ENCODE assay signal across 9 mouse cellular contexts in genomic region chr17:47139730-47140231, GRCm38 (mm10).
DNase-seq lines count a peak whose midpoint lies in the region; ATAC-seq and TF ChIP-seq lines count a peak whose summit lies in the region.
"Had no signal": no experiment of that assay in that cellular context is flagged by ENCODE, and none has a peak within 500 bp of the region (broad histone marks: within the 10 kb centered on the region; RNA-seq: fewer than 3 reads in every experiment).

No protein-coding gene starts in this region.

- TF ChIP-seq CTCF in liver, adult 2 months (IDR thresholded peaks at IDR 0.05; ENCODE audit: low read depth, low read length): no peak

- peak overlapping the region; percentile 99 for H3K27ac ChIP-seq in embryonic facial prominence, embryonic 15.5 days (replicated peaks)
- peak overlapping the region; percentile 98 for H3K27ac ChIP-seq in heart, embryonic 12.5 days (ENCODE audit: poor library complexity, severe bottlenecking)
- peak overlapping the region; percentile 100 for H3K27ac ChIP-seq in kidney, embryonic 16.5 days (ENCODE audit: low read length)
- peak overlapping the region; percentile 43 for H3K27ac ChIP-seq in liver, adult 2 months (replicated peaks; ENCODE audit: insufficient read depth, low read depth, low read length)

- peaks cover 35% of the 10 kb centered on the region for H3K4me1 ChIP-seq in embryonic facial prominence, embryonic 15.5 days
- peaks cover 25% of the 10 kb centered on the region for H3K4me1 ChIP-seq in heart, embryonic 12.5 days (replicated peaks)
- peaks cover 41% of the 10 kb centered on the region for H3K4me1 ChIP-seq in kidney, embryonic 16.5 days (ENCODE audit: insufficient read depth, low read length)
- 0 out of 2 replicates have a peak, but pooled peaks cover 3% of the 10 kb centered on the region for H3K4me1 ChIP-seq in liver, adult 2 months (ENCODE audit: control insufficient read depth, insufficient read depth, low read length)

- peak overlapping the region; percentile 70 for H3K9ac ChIP-seq in embryonic facial prominence, embryonic 15.5 days
- H3K9ac ChIP-seq in heart, embryonic 12.5 days: peak overlapping the region; percentile 96
- H3K9ac ChIP-seq in kidney, embryonic 16.5 days (replicated peaks; ENCODE audit: low read length): peak overlapping the region; percentile 93
- peak overlapping the region; percentile 72; the same call in 1 of the 2 replicates for H3K9ac ChIP-seq in liver, adult 2 months (ENCODE audit: low read depth, low read length)

- no peak for TF ChIP-seq POLR2A in liver, adult 2 months (IDR thresholded peaks at IDR 0.05; ENCODE audit: extremely low read depth, insufficient read depth, low read length)

- WGBS in embryonic facial prominence, embryonic 15.5 days: under 1% methylated on average over 33 of the region's 34 CpGs
- WGBS in heart, embryonic 12.5 days: under 1% methylated on average over 26 of the region's 34 CpGs
- under 1% methylated on average over 17 of the region's 34 CpGs for WGBS in kidney, embryonic 16.5 days
- 3% methylated on average over 33 of the region's 34 CpGs for WGBS in liver, adult 2 months

- H3K79me2 ChIP-seq in liver, adult 2 months (ENCODE audit: control insufficient read depth, insufficient read depth, low read length): no peaks in the 10 kb centered on the region

- ATAC-seq in embryonic facial prominence, embryonic 15.5 days (ENCODE audit: insufficient number of reproducible peaks, low FRiP score, low TSS enrichment, low read depth): peak; percentile 95
- ATAC-seq in heart, embryonic 12.5 days (ENCODE audit: insufficient number of reproducible peaks, low FRiP score): peak; percentile 90
- peak; percentile 96 for ATAC-seq in kidney, embryonic 16.5 days (ENCODE audit: low FRiP score, low TSS enrichment)
- ATAC-seq in monocyte, adult 5-6 weeks (replicated peaks; ENCODE audit: insufficient number of reproducible peaks, low FRiP score, low TSS enrichment, poor library complexity, severe bottlenecking): peak; percentile 50

- H3K4me2 ChIP-seq in embryonic facial prominence, embryonic 15.5 days (replicated peaks): peak overlapping the region; percentile 86
- H3K4me2 ChIP-seq in heart, embryonic 12.5 days: peak overlapping the region; percentile 92
- peak overlapping the region; percentile 93 for H3K4me2 ChIP-seq in kidney, embryonic 16.5 days (replicated peaks; ENCODE audit: low read depth, low read length)

- H3K9me3 ChIP-seq in embryonic facial prominence, embryonic 15.5 days (replicated peaks): no peaks in the 10 kb centered on the region
- no peaks in the 10 kb centered on the region for H3K9me3 ChIP-seq in heart, embryonic 12.5 days (replicated peaks)
- no peaks in the 10 kb centered on the region for H3K9me3 ChIP-seq in kidney, embryonic 16.5 days (ENCODE audit: low read length)
- H3K9me3 ChIP-seq: G1E had no signal

- peak; percentile 92 for DNase-seq in 3134 (ENCODE audit: extremely low read depth, insufficient read length, low spot score)
- peak; percentile 94 for DNase-seq in adrenal gland, postnatal 25 days
- peak; percentile 9 for DNase-seq in liver, adult 2 months (ENCODE audit: extremely low read depth, low read depth, low spot score)
- DNase-seq in spleen, postnatal 4 days (ENCODE audit: low spot score in 2 of 2): peak; percentile 68 to 80

- H3K4me3 ChIP-seq in embryonic facial prominence, embryonic 15.5 days (replicated peaks): peak overlapping the region; percentile 67
- peak overlapping the region; percentile 86 for H3K4me3 ChIP-seq in heart, embryonic 12.5 days
- H3K4me3 ChIP-seq in kidney, embryonic 16.5 days (ENCODE audit: low read length): peak overlapping the region; percentile 76
- peak overlapping the region; percentile 62 for H3K4me3 ChIP-seq in liver, adult 2 months (ENCODE audit: insufficient read depth, low read depth, low read length)

- H3K27me3 ChIP-seq in embryonic facial prominence, embryonic 15.5 days: no peaks in the 10 kb centered on the region
- H3K27me3 ChIP-seq in heart, embryonic 12.5 days (replicated peaks): no peaks in the 10 kb centered on the region
- no peaks in the 10 kb centered on the region for H3K27me3 ChIP-seq in kidney, embryonic 16.5 days (ENCODE audit: insufficient read depth, low read length)
- peaks cover 9% of the 10 kb centered on the region; the same call in 1 of the 2 replicates for H3K27me3 ChIP-seq in liver, adult 2 months (ENCODE audit: control insufficient read depth, insufficient read depth, low read length)

- H3K36me3 ChIP-seq in embryonic facial prominence, embryonic 15.5 days: no peaks in the 10 kb centered on the region
- no peaks in the 10 kb centered on the region for H3K36me3 ChIP-seq in heart, embryonic 12.5 days
- H3K36me3 ChIP-seq in kidney, embryonic 16.5 days (ENCODE audit: insufficient read depth, low read length): no peaks in the 10 kb centered on the region
- H3K36me3 ChIP-seq in liver, adult 2 months (ENCODE audit: control insufficient read depth, insufficient read depth, low read length): no peaks in the 10 kb centered on the region
- H3K36me3 ChIP-seq: G1E had no signal

Comparison
In these comparisons a context has a peak if more than half of its experiments do, and no peak if none do; other contexts are left out.
1. Peak in every context shown above with its lines: DNase-seq, ATAC-seq, H3K4me3 ChIP-seq and H3K27ac ChIP-seq.
2. DNase-seq: peak in every context shown above with its lines; median percentile 94 in adrenal gland, postnatal 25 days; 92 in 3134; 74 in spleen, postnatal 4 days; 9 in liver, adult 2 months.
3. H3K27ac ChIP-seq: peak in every context shown above with its lines; median percentile 100 in kidney, embryonic 16.5 days; 99 in embryonic facial prominence, embryonic 15.5 days; 98 in heart, embryonic 12.5 days; 43 in liver, adult 2 months.